Mouse (Mus musculus): ENCODE measurements around the gene Hpgds.

Gene Hpgds

DNA sequence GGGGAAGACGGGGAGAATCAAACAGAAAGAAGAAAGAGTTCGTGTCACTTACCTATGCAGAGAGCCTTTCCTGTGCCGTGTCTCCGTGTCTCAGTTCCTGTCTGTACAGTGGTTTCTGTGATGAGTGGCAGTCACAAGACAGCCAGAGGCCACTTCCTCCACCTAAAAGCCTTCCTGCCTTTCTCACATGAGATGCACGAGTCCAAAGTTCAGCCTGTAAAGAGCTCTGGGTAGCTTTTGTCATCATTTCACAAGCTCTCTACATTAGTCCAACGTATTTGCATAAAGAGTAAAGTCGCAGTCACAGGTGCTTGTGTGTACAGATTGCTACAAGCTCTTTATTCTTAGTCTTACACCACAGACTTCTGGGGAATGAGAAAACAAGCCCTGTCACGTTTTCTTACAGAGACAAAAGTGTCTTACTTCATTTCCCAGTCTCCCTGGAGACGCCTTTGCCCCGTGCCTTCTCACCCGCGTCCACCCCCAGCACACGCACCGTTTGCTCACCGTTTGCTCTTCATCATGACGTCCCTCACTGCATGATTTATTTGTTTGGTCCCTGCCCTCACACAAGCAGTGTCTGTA, at the start of gene Hpgds:
Gene Hpgds (minus strand): TSS at position 288 of the 585 bp plus-strand sequence.
- DNase-seq, result peak; percentile 74 to 80

DNA sequence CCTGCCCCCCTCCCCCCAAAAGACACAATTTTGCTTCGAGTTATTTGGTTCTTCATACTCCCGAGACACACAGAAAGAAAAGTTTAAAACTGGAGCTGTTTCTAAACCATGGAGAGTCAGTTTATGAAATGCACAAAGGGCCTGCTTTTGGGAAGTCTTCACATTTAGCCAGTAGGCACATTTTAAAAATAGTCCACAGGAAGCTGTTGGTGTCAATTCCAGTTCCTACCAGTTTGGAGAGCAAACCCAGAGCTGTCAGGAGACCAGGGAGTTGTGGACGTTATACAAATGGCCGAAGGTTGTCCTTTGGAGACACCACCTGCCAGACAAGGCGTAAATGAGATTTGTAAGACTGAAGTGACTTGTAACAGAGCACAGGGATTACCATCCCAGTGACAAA, 20.3 kb upstream of the Hpgds start:
- no peak for DNase-seq

DNA sequence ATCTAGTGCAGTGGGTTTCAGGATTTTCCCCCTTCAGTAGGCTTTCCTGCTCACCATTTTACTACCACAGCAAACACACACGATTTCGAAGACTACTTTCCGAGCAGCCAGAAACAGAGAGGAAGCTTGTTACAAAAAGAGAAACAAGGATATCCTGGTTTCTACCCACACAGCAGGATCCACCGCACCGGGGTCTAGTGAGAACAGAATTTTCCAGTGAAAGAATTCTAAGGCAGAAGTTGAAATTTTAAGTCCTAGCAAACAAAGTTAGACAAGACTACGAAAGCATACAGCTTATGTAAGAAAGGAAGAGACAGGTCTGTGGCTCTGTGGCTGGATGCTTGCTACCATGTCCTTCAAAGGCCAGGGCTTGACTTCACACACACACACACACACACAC, 19.4 kb upstream of the Hpgds start:
- DNase-seq, result no peak

DNA sequence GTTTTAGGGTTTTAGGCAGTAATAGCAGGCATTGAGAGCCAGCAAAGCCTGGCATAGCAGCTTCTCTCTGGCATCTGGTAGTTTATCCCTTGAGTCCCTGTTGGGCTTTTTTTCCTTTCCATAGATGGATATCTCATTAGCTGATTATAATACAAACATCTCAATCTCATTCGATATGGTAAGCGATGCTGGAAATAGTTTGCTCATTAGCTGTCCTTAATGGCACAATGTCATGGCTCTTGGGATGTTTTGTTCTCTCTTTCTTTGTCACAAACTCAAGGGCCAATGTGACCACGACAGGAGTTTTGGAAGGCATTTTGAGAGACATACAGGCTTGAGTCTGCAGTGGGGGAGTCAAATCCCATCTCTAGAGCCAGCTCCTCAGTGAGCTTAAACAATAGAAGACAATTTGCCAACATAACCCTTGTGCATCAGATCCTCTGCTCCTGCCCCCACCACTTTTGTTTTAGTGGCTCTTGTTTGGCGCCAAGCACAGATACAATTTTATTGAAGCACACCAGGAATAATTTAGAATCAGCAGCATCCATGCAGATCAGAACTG, 14.8 kb upstream of the Hpgds start:
- no peak for DNase-seq

DNA sequence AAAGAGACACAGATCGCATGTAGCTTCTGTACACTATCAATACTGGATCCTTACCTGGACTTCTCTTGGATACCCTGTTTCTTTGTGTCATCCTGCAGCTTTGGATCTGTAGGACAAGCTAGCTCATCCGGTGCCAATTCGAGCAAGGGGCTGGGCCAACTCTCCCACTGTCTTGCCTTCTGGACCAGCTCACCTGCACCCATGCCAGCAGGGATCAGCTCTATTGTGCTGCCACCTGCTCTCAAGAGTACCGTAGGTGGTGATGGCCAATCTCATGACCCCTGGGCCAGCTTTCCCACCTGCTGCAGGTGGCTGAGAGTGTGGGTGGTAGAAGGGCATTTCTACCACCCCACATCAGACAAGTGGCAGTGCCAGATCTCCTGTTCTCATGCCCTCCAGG, 12.3 kb upstream of the Hpgds start:
- no peak for DNase-seq

DNA sequence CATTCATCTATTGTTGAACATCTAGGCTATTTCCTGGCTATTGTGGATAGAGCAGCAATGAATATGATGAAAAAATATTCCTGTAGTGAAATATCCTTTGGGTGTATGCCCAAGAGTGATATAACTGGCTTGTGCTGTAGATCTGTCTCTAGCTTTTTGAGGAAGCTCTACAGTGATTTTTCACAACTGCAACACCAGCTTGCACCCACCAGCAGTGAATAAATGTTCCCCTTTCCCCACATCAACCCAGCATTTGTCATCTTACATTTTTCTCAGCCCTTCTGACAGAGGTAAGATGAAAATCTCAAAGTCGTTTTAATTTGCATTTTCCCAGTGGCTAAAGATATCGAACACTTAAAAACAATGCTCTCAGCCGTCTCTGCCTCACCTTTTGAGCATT, 8.9 kb upstream of the Hpgds start:
- DNase-seq, result no peak

DNA sequence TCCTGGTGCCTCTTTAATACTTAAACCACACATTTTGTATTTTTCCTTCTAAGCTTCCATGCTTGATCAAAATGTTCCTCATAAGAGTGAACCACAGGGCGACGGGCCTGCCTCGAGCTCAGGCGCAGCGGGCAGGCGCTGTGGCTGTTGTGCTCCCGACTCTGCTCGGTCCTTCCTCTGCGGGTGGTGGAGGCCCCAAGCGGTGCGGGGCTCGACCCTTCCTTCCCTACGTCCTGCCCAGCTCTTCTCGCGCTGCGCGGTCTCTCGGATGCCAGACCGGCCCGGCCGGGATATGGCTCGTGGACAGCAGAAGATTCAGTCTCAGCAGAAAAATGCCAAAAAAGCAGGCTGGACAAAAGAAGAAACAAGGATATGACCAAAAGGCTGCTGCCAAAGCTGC, 6.0 kb upstream of the Hpgds start:
- no peak for DNase-seq

DNA sequence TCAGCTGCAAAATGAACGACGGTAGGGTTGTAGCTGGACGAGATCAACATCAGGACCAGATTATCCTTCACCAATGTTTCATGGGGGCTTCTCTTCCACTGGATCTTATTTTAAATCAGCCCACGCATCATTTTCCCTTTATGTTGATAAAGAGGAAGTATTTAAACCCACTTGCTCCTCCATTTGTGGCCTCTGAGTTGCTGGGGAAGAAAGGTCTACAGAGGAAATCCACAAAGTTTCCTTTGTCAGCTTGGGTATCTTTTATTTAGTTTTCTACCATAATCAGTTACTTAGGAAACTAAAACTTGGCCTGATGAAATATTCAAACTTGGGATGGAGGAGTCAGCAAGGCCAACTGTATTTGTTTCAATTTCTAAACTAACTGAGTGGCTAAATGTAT, 1.7 kb upstream of the Hpgds start:
- DNase-seq, result no peak

DNA sequence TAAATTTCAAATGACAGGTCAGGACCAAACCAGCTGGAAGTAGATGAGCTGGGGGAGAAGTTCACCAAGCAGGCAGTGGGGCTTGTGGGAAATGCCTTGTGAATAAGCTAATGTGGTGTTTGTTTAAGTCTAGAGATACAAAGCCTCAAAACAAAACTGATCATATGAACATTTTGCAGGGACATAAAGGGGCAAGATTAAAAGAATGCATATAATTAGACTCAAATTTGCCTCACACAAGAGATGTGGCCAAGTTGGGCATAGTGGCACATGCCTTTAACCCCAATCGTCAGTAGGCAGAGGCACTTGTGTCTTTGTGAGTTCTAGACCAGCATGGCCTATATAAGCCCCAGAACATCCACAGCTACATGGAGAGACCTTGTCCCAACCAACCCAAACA, 2.4 kb downstream of the Hpgds start:
- no peak for DNase-seq

DNA sequence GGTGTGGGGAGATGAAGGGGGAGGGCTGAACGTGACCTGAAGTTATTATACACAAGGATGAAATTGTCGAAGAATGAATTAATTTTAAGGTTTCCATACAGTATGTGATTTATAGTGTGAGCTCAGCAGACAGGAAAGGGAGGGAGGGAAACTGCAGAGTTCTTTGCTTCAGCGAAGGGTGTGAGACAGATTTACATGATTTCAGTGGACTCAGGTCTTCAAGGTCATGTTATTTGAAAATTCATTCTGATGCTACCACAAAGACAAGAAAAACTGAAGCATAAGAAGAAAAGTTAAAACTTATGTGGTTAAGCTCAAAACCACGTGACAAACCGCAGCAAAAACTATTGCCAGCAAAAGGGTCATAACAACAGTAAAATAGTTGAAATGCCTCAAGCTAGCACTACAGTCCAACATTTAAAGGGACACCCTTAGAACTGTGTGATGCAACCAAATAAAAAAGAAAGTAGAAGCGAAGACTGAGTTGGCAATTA, 3.9 kb downstream of the Hpgds start:
- DNase-seq, result peak; percentile 45 to 47

DNA sequence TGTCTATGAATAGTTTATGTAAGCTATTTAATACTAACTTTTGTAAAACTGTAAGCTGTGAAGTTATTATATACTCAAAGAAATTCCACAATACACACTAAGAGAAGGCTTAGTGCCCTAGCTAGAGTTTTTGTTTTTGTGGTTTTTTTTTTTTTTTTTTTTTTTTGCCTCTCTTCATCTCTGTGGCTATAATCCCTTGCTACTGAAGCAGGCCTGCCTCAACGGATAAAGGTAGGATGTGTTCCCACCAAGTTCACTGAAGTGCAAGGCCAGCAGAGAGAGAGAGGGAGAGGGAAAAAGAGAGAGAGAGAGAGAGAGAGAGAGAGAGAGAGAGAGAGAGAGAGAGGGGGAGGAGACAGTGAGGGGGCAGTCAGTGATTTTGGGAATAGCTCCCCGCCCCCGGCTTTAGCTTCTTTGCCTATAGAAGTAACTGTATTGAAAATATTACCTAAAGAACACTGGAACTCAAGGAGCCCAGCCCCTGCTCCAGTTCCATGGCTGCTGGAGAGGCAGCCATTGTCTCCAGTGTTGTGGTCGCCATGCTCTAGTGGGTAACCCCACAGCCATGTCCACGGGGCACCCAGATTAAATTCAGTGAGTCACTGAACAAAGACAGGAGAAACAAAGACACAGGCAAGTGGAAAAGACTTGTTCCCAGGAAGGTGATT, 4.5 kb downstream of the Hpgds start:
- peak; percentile 47 to 60 for DNase-seq

DNA sequence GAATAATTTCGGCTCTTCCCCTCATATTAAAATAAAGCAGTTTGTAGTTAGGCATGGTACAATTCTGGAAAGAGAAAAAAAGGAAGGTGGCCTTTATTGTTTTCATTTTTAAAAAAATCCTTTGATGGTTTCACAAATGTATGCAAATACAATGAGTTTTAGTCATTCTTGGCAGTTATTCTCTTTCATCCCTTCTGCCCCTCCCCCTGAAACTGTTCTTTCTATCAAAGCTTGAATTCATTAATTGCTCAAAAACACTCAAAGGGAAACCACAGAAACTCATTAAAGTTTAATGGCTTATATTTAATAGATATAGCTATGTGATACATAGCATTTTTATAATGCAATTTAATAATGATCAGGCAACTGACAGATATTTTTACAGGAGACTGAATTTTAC, 6.5 kb downstream of the Hpgds start:
- no peak for DNase-seq

DNA sequence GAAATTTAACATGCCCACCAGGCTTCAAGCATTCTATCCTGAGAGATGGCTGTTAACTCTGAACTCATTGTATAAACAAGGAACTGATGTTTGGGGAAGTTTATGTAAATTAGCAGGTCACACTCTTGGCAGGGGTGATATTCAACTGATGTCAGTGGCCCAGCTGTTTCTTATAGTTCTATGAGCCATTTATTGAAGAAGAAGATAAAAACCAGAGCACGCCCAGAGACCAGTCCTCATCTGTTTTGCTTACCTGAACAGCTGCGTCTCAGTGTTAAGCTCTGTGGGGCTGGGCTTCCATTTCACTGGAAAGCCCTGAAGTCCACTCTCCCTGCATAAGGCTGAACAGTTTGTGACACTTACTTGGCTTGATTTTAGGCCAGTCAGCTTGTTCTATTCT, 6.9 kb downstream of the Hpgds start:
- no peak for DNase-seq

DNA sequence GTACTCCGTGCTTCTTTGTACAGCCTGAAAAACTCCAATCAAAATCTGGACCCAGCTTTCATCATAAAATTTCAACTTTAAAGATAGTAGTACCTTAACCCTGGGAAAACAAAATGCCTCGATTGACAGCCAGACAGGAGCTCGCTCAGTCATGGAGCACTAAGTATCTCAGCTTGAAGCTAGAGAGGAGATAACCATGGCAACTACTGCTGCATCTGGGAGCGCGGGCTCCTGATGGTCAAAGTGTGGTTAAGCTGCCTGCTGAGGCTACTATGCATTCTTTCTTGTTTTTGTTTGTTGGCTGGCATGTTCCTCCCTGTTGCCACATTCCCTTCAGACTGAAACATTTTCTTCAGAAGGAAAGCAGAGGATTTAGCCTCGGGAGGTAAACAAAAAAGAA, 12.3 kb downstream of the Hpgds start:
- no peak for DNase-seq

DNA sequence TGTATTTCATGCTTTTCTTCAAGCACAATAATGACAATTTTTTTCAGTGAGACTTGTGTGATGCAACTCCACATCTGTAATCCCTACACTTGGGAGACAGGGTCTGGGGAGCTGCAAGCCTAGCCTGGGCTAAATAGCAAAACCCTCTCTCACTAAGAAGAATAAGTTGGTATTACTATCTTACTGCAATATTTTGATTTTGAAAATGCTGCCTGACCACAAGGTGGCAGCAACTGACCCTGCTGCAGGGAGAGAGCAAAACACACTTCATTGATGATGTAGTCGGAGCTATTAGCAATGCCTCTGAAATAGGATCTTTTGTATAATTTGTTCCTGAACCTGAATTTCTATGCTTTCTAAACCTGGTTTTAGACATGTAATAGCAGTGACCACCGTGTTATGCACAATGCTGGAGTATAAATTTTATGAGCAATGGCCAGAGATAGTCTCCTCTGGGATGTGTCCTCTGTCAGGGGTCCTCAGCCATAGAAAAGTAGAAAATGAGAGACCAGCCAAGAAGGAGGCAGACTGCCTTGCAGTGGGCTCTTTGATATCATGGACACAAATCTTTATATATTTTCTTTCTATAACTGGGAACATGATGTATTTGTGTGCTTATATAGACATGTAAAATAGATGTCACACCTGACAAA, 18.5 kb downstream of the Hpgds start:
- DNase-seq, result peak; percentile 74 to 76

DNA sequence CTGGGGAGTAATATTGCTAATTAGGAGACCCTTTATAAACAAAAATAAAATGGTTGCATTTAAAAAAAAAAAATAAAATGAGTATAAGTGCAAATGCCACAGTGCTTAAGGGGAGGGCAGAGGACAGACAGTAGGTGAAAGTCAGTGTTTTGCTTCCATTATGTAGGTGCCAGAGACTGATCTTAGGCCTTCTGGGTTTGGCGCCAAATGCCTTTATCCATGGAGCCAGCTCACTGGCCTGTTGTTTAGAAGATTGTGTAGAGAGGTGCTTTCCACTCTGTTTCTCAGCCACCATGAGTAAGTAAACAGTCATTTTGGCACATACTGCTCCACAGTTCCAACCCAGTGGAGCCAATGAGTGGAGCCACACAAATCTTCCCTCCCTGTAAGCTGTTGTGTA, 27.2 kb downstream of the Hpgds start:
- no peak for DNase-seq

DNA sequence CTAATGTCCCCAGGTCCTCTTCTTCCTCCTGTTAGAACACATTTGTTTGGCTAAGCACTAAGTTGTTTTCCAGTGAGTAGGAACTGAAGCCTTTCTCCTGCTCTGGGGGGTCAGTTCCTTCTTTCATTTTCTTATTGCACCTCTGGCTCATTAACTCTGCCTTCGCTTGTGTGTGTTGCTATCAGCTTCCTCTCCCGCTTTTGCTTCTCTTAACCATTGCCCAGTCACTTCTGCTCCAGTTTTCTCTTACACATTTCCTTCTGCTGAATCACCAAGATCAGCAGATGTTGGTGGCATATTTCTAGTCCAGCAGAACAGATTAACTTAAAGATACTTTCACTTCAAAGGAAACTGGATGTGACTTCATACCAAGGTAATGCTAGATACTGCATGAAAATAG, 29.8 kb downstream of the Hpgds start:
- DNase-seq, result no peak

DNA sequence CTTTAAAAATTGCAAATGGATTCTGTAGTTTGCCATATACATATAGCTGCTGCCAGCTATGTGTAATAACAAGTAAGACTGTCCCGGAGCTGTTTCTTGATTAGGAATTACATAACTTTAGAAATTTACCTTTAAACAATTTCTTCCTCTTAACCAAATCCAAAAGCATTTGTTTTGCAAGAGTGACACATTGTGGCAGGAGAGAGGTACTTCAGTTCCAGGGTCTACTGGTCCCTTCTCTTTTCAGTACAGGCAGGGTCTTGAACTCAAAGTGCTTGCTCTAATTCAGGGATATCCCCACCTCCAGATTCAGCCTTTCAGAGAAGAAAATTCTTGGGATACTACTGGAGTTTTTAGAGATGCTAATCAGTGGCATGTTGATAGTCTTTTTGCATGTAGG, 65.6 kb downstream of the Hpgds start:
- DNase-seq, result peak; percentile 6 to 22

DNA sequence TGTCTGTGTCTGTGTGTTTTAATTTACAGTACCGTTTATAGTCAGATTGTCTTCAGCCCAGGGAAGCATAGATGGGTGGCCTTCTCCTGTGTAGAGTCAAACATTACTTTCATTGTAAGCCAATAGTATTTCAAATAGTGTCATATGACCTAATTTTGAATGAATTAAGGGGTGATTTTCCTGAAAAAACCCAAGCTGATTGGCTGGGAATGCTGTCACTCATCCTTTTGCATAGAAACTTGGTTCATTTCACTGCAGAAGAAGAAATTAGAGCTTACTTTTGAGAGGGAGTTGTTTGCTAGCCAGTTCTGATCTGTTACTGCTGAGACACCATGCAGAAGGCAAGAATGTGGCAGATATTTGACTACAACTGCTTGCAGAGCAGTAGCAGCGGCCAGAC, 69.5 kb downstream of the Hpgds start:
- DNase-seq, result no peak

All from B cell, adult 2 months (primary cell).